Mouse (Mus musculus) hindbrain, embryonic 13.5 days (tissue): Measurements from ENCODE around the gene Smim23. TPM values are rescaled to one million over a fixed set of nuclear protein-coding genes. Genes with fewer than 3 reads are reported as not detected.

Experiments
- ATAC-seq: fragments of 200-750 bp; cut with Nextera tagmentation; 2 replicates; pipeline ENCODE4 v1.8.0; 2017; ENCODE audit warnings: moderate TSS enrichment; ENCODE audit not compliant: low FRiP score
- H3K27ac ChIP-seq: fragments of 300-500 bp; sonication (generic); 2 replicates; pipeline ENCODE4 v1.5.1; 2015; ENCODE audit warnings: inconsistent platforms, mild to moderate bottlenecking, moderate library complexity
- H3K27me3 ChIP-seq: fragments of 300-500 bp; sonication (generic); 2 replicates; pipeline ENCODE4 v1.6.1; 2015; ENCODE audit warnings: mild to moderate bottlenecking, inconsistent platforms
- H3K36me3 ChIP-seq: fragments of 300-500 bp; sonication (generic); 2 replicates; pipeline ENCODE4 v1.6.1; 2015; ENCODE audit warnings: mild to moderate bottlenecking, inconsistent platforms
- H3K4me1 ChIP-seq: fragments of 300-500 bp; sonication (generic); replicated peaks from 2 replicates; pipeline ENCODE4 v1.6.1; 2015; ENCODE audit warnings: inconsistent platforms
- H3K4me2 ChIP-seq: fragments of 300-500 bp; sonication (generic); 2 replicates; pipeline ENCODE4 v1.6.1; 2015; ENCODE audit warnings: inconsistent platforms, mild to moderate bottlenecking, moderate library complexity
- H3K4me3 ChIP-seq: fragments of 300-500 bp; sonication (generic); 2 replicates; pipeline ENCODE4 v1.5.1; 2015; ENCODE audit warnings: mild to moderate bottlenecking, inconsistent platforms
- H3K9ac ChIP-seq: fragments of 300-500 bp; sonication (generic); 2 replicates; pipeline ENCODE4 v1.6.1; 2015; ENCODE audit warnings: mild to moderate bottlenecking, inconsistent platforms
- H3K9me3 ChIP-seq: fragments of 300-500 bp; sonication (generic); 2 replicates; pipeline ENCODE4 v1.6.1; 2016; ENCODE audit warnings: inconsistent platforms
- WGBS: fragments of 180-500 bp; shearing (Covaris S2); methylation state at CpG from one replicate; pipeline ENCODE4 v1.1.7; 2015; 5-methylcytosine and 5-hydroxymethylcytosine counted together
- polyA plus RNA-seq: library from polyadenylated mRNA; unstranded; fragments of >200 nt; fragmentation: Nextera tagmentation; extraction: Ambion mirVana; gene quantifications from 2 replicates; pipeline ENCODE4 v1.2.1, GENCODE M21; 2015

Gene Smim23
- polyA plus RNA-seq, 1 experiment from 2014 or later, result not detected

- Histone ChIP-seq H3K27ac (no peak overlapping the region), H3K9ac (no peak overlapping the region), H3K36me3 (no peaks in the 10 kb centered on the region), H3K9me3 (no peaks in the 10 kb centered on the region), H3K4me1 (no peaks in the 10 kb centered on the region), H3K4me3 (no peak overlapping the region), H3K4me2 (no peak overlapping the region), H3K27me3 (no peaks in the 10 kb centered on the region)
- ATAC-seq, result no peak
- WGBS, result 80% methylated on average over 12 of the region's 12 CpGs
Measured at GRCm38 (mm10) chr11:32768642-32769343, 55.6 kb downstream of the Smim23 start.

Other genes with a start within 250 kb of the Smim23 start
- 116 and 118 TPM in 2 replicates for gene Fbxw11, start 181.9 kb downstream of the Smim23 start, polyA plus RNA-seq